Mouse (Mus musculus) cerebellum, adult 2 months (tissue): ENCODE measurements at regions not wholly inside any gene's neighbourhood (a gene's known extent, or its start where the extent isn't known, plus 50 kb on each side); places are given as distances from the start of the nearest gene placed in this dataset.

ENCODE experiments used
- CTCF ChIP-seq: fragments of 200-500 bp; IDR thresholded peaks from 2 replicates; pipeline ENCODE4 v1.5.1; 2011; ENCODE audit warnings: low read depth, mild to moderate bottlenecking, control low read depth, low read length, moderate library complexity, borderline replicate concordance; ENCODE audit not compliant: insufficient read depth
- POLR2A ChIP-seq: fragments of 200-500 bp; IDR thresholded peaks from 2 replicates; pipeline ENCODE4 v1.6.1; 2011; ENCODE audit warnings: low read length, control low read depth, borderline replicate concordance; ENCODE audit not compliant: insufficient read depth

DNA sequence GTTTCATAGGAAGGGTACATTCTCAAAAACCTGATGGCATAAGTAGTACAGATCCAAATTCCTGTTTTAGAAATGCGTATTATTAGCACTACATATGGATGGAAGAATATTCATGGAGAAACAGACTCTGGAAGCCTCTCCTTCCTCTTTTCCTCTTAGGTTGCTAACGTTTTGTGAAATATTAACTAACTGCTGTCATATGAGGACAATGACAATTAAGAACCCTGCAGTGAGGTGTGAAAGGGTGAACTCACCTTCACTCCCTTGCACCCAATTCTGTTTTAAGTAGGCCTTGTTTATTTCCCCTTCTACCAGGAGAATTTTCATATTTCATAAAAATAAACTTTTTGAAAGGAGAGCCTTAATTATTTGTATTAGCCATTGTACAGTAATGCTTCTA lies 62.5 kb upstream of the Abcb5 start:
- TF ChIP-seq CTCF (no peak), POLR2A (no peak)
